Mouse (Mus musculus) left cerebral cortex, postnatal 10 days (tissue): ENCODE results near the gene Suz12. TPM values are rescaled to one million over a fixed set of nuclear protein-coding genes. Genes with fewer than 3 reads are reported as not detected.
"Not testable (repeated sequence)": the region's sequence is repeated elsewhere in the genome, so short reads cannot be mapped to it uniquely, and the experiment has no call there.

Experiments
- DNase-seq, 2 experiments: peaks; one replicate each; pipeline ENCODE4 v3.0.0; 2021 to 2022; ENCODE audit warnings: low spot score in 2 of 2, mixed read lengths in 1 of 2; ENCODE audit errors: extremely low spot score in 1 of 2
- intact Hi-C: fragments of 180-260 bp; cut with DNase I; formaldehyde crosslinking; loops from one replicate; pipeline ENCODE4 v1.15.1; 2025
- total RNA-seq, 2 experiments: library from RNA; stranded (reverse); gene quantifications; 2 replicates each; pipeline ENCODE4 v1.2.3; 2021

Suz12 gene
- 10 to 100 TPM; 28.6 to 31.7 TPM for total RNA-seq

DNA sequence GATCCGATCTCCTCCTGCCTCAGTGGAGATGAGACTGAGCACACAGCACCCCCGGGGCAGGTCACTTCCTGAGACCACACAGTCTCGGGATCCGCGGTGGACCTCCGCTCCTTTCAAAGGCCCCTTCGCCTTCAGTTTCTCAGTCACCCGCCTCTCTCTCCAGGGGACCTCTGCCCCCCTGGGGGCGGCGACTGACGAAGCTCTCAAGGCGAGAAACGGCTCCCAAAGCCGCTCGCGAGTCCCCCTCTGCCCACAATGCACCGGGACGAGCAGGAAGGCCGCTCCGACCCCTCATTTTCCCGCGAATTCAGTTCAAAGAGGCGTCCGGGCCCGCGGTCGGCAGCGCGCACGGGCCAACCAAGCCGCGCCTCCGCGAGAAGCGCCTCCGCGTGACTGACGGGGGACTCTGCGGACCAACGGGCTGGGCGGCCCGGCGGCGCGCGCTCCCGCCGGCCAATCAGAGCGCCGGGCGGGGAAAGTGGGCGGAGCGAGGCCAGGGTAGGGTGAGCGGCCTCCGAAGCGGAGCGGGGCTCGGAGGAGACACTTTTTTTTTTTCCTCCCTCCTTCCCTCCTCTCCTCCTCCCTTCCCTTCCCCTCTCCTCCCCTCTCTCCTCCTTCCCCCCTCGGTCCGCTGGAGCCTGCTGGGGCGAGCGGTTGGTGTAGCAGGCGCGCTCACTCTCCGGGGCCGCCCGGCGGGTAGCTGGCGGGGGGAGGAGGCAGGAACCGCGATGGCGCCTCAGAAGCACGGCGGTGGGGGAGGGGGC lies at the start of gene Suz12:
TSS of gene Suz12 (plus strand) at position 515 of the 764 bp plus-strand sequence.
- intact Hi-C loops, result no loop called here
- peak; percentile 93 to 98 for DNase-seq

DNA sequence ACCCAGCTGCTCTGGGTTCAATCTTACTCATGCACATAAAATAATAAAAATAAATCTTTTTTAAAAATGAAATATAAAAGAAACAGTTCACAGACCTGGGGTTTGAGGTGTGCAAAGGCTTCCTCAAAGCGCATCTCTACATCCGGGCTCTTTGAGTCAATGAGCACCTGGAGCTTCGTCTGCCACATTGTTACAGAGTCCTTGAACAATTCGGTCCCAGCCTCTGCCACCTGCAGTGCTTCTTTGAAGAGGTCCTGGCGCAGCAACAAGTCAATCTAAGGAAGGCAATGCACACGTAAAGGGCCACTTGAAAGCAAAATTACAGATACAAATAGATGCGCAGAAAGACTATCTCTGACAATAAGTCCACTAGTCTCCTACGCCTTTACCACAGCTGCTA lies 49.8 kb upstream of the Suz12 start:
- intact Hi-C loops, result no loop called here
- DNase-seq, result peak in 1 of 2 experiments; percentile 2

DNA sequence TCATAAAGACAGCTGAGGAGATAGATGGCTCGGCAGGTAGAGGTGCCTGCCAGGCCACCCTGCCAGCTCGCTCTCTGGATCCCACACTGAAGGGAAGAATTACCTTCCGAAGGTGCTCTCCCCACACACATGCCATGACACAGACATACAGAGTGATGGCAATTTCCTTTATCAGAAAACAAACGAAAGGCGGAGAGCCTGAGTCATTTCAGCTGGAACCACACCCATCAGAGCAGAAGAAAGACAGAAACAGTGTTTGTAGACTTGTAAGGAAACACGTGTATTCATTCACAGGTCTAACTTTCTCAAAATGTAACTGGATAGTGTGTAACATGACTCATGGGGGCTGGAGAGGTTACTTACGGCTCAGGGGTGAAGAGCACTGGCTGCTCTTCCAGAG lies 49.3 kb upstream of the Suz12 start:
- peak in 1 of 2 experiments; percentile 6 for DNase-seq
- intact Hi-C loops, result no loop called here

DNA sequence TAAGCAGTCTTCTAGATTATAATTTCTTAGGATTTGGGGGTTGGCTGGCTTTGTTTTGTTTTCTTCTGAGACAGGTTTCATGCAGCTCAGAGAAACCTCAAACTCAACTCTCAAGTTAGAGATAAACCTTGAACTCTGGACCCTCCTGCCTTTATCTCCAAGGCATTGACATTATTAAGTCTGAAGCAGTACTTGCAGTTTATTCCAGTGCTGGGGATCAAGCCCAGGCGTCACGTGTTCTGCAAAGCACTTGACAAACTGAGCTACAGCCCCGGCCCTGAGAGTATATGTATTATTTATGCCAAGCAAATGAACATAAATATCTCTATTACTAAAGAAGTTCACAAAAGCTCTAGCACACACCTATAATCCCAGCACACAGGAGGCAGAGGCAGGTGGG lies 45.6 kb upstream of the Suz12 start:
- intact Hi-C loops, result no loop called here
- no peak for DNase-seq

DNA sequence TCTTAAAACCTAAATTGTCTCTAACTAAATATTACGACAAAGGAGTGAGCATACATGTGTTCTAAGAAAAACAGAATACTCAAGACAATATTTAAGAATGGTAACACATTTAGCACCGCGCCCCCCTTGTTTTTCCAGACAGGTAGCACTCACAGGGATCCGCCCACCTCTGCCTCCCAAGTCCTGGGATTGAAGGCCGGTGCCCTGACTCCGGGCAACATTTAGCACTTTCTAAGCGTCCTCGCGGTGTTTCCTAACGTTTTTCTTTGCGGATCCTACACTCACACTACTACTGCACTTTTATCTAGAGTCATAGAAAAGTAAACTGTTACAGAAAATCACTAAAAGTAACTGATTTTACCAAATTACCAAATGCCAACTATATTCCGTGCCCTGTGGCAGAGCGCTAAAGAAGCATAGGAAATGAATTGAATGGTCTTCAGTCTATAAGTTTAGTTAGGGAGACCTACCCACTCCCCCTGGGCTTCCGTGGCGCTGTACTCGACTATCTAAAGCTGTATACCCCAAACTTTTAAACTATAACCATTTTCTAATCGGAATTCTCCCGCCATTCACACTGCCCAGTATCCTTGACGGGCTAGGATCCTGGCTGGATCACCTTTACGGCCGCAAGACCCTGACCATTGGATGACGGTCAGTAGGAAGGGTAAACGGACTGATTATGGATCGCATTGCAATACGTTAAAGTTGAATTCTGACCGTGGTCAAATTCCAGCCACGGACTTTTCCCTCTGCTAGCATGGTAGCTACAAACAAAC lies 31.4 kb upstream of the Suz12 start:
- DNase-seq, result no peak
- intact Hi-C loops, result no loop called here

DNA sequence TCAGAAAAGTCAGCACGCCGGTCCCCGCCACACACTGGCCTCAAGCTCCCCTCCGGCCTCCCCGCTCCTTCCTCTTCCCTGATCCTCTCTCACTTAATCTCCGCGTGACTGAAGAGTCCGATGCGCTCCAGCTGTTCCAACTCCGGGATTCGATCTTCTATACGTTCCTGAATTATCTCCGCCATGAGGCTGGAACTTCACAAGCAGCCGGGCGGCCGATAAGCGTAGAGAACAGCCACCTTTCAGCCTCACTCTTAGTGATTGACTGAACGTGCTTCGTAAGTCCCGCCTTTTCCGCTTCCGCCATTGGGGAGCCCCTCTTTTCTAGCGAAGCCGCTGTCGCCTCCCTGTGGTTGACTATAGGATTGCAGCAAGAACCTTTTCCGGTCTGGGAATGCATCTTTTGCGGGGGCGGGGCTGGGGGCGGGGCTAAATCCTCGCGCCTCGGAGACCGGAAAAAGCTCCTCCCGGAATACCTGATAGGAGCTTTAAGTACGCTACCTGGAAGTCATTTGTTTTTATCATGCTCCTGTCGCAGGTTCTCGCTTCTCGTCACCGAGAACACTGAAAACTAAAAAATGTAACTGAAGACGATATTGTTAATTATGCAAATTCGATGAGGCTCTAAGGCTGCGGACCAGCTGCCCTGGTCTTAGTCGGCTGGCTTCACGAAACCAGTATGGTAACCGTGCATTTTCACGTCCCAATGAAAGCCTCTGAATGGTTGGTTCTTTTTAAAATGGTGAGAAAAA lies 30.6 kb upstream of the Suz12 start, which contains the start of gene Utp6:
TSS of gene Utp6 (minus strand) at position 266 of the 752 bp plus-strand sequence.
- peak; percentile 97 to 98 for DNase-seq
- intact Hi-C loops, result no loop called here

DNA sequence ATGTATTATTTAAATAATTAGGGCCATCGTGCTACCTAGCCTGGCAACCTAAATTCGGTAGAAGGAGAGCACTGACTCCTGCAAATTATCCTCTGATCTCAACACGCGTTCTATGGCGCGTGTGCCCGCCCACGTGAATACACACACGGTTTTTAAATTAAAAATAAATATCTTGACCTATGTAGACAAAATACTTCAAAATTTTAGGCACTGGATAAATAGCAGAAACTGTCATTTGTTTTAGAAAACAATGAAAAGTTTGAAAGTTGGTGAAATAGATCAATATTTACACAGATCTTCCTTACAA lies 30.1 kb upstream of the Suz12 start:
- intact Hi-C loops, result no loop called here
- DNase-seq, result no peak

DNA sequence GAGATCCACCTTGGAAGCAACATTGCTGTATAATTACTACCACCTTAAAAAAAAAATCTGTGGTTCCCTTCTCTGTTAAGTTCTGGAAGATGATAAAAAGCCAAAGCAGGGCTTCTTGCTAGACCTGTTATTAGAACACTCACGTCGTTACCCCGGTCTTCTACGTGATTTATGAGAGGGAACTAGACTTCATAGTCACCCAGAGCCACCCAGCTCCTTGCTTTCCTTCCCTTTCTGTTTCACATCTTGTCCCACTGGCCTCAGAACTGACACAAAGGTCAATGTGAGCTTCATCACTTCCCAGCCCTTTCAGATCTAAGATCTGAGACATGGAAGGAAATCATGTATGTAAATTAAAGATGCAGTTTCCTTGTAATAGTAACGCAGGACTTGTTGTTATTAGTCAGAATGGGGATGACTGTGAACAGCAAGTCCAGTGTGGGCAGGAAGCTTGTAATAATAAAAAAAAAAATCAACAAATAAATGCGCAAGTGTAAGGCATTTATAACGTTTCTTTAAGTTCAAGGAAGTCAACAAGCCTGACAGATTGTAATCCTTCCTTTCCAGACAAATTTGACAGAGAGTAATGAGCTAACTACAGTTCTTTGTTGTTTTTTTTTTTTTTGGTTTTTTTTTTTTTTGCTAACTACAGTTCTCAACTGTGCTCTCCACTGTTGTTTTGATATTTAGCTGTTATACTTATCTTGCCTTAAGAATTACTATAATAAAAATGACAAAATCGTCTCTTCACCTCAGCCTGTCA lies 29.5 kb upstream of the Suz12 start:
- DNase-seq, result no peak
- intact Hi-C loops, result no loop called here

DNA sequence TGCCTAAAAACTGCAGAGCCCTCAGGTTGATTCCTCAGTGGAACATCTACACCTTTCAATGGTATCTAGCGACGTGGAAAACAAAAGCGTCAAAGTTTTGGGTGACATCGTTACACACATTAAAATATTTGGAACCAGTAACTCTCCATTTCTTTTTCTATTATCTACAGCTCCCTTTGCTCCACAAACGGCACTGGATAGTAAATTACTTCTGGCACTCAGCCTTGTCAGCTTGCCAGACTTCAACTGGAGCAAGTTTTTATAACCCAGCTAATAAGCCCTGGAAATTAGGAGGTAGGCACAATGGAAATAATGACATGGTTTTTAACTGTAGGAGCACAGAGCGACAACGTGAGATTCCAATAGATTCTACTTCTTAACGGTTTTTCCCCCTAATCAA lies 27.0 kb upstream of the Suz12 start:
- intact Hi-C loops, result no loop called here
- peak; percentile 28 to 50 for DNase-seq

DNA sequence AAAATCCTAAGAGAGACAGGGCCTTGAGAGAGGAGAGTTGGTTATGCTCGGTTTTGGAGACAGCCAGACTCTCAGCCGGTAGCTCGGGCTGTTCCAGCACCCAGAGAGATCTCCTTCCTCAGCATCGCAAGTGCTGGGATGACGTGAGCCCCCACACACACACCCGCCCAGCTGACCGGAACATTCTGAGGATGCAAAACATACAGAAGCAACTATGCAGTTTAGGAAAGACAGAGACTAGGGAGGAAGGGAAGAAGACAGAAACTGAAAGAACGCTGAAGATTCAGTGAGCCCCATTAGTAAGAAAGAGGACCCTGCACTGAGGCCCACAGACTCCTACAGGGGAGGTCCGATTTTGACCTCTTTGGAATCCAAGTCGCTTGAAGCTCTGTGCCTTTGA lies 25.2 kb upstream of the Suz12 start:
- no peak for DNase-seq
- intact Hi-C loops, result no loop called here

DNA sequence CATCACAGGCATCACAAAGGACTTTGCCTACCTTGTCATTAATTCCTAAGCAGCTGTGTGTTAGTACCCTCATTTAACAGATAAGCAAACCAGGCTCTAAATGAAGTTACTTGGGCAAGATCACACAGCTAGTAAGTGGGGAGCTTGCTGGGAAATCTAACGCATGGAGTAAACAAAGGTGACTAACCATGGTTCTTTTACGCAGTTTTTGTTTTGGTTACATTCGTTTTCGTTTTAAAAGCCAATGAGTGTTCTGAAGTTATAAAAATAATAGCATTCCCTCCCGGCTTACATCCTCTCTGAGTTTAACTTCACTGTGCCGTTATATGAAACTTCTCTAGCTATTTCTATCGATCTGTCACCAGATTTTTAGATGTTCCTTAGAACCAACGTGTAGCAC lies 19.8 kb upstream of the Suz12 start:
- DNase-seq, result no peak
- intact Hi-C loops, result no loop called here

DNA sequence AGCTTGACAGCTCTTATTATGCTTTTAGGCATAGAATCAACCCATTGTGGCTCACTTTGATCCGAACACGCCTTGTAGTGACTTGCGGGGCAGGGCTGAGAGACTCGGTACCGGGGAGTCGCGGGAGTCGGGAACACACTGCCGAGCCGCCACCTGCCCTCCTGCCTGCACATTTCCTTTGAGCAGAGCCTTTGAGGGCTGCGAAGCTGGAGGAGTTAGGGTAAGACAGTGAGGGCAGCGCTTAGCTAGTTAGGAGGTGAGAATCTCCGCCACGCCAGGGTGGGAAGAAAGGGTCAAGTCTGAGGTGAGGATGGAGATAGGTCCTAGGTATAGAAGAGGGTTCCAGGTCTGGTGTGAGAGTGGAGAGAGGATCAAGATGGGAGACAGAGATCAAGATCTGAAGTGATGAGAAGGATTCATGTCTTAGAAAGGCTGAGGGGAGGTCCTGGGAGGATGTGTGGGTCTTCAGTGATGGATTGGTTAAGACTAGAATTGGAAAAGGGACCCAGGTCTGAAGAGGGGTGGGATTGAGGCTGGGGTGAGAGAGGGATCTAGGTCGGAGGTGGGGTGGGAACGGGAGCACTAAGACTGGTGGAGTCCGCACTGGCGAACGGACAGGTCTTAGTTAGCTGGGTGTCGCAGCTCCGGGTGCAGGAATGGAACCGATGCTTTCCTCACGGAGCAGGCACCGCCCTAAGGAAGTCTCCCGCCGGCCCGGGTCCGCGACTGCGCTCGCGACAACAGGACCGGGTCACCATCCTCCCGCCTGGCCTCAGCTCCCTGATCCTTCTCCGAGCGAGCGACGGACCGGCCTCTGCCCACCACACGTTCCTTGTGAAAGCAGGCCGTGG lies 19.1 kb upstream of the Suz12 start:
- DNase-seq, result peak in 1 of 2 experiments; percentile 63
- intact Hi-C loops, result no loop called here

DNA sequence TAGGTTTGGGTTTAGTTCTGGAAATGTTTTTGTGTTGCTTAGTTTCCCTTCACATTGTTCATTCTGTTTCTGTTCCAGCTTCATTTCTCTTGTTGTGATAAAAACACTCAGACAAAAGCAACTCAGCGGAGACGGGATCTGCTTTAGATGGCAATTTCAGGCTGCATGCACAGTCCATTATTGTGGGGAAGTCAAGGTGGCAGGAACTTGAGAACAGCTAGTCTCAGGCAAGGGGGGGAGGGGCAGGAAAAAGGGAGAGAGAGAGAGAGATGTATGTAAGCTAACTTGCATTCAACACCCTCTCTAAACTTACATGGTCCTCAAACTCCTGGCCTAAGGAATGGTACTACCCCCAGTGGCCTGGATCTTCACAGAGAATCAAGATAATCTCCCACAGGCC lies 17.5 kb upstream of the Suz12 start:
- intact Hi-C loops, result no loop called here
- no peak for DNase-seq

DNA sequence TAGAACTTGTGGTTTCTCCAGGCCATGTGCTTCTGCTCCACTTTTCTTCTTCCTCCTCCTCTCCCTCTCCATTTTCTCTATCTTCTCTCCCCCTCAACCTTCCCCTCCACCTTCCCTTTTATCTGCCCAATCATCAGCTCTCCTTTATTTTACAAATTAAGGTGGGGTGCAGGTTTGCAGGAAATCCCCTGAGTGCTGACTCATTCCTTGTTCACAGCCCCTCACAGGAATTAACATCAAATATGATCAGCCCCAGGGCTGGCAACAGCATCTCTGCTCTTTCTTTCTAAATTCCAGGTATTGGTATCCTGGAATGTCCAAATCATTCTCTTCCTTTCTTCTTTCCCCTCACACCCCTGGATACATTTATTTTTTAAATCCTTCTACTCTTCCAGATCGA lies 16.7 kb upstream of the Suz12 start:
- intact Hi-C loops, result no loop called here
- no peak for DNase-seq

DNA sequence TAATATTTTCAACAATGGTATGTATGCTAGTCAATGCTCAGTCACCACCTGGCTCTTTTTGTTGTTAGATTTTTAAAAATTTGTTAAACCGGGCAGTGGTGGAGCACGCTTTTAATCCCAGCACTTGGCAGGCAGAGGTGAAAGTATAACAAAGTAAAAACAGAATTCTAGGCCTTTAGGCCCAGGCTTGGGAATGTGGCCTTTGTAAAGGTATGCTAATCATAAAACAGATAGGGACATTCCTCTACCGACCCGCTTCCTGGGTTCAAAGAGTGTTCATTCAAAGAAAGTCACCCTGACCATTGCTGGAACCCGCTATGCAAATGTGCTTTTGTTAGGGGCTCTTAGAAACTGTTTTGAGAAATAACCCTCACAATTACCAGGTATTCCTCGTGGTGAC lies 16.3 kb upstream of the Suz12 start:
- DNase-seq, intact Hi-C loops: not testable (repeated sequence)

DNA sequence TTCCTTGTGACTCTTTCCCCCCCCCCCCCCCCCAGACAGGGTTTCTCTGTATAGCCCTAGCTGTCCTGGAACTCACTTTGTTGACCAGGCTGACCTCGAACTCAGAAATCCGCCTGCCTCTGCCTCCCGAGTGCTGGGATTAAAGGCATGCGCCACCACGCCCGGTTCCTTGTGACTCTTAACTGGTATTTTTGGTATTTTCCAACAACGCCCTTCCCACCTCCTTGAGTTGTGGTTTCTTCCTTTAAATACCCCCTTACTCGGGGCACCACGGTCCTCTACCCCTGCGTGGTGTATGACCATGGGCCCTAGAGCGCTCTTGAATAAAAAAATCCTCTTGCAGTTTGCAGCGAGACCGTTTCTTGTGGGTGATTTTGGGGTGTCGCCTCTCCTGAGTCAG lies 15.8 kb upstream of the Suz12 start:
- DNase-seq, intact Hi-C loops: not testable (repeated sequence)

DNA sequence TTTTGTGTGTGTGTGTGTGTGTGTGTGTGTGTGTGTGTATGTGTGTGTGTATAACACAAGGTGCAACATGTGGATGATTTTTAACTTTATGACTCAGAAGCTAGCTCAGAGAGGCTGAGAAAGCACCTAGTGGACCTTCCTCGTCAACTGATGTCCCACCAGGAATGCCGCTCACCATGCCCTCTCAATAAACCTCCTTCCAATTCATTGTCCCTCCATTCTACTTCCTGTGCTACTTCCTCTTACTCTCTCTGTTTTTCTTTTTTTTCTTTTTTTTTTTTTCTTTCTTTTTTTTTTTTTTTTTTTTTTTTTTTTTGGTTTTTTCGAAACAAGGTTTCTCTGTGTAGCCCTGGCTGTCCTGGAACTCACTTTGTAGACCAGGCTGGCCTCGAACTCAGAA lies 15.2 kb upstream of the Suz12 start:
- DNase-seq, intact Hi-C loops: not testable (repeated sequence)

DNA sequence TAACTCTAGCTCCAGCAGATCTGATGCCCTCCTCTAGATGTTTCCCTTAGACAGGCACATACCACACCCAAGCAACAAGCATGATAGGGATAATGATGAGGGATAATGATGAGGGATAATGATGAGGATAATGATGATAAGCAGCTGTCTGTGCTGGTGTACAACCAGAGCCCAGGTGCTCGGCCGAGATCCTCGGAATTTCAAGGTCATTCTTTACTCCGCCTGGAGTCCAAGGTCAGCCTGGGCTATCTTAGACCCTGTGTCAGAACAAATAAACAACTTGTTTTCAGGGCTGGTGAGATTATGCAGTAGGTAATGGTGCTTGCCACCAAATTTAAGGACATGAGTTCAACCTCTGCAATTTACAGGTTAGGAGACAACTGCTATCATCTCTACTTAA lies 6.0 kb upstream of the Suz12 start:
- intact Hi-C loops, result no loop called here
- no peak for DNase-seq
